Mouse (Mus musculus) spleen, adult 2 months (tissue): ENCODE measurements at regions not wholly inside any gene's neighbourhood (a gene's known extent, or its start where the extent isn't known, plus 50 kb on each side); places are given as distances from the start of the nearest gene placed in this dataset.

Experiments
- CTCF ChIP-seq: fragments of 200-500 bp; IDR thresholded peaks from 2 replicates; pipeline ENCODE4 v1.5.1; 2011; ENCODE audit warnings: mild to moderate bottlenecking, inconsistent platforms; ENCODE audit not compliant: insufficient read depth, insufficient read length, insufficient replicate concordance; ENCODE audit errors: extremely low read depth
- POLR2A ChIP-seq: fragments of 200-500 bp; IDR thresholded peaks from 2 replicates; pipeline ENCODE4 v1.6.1; 2011; ENCODE audit warnings: low read depth, low read length, inconsistent platforms

DNA sequence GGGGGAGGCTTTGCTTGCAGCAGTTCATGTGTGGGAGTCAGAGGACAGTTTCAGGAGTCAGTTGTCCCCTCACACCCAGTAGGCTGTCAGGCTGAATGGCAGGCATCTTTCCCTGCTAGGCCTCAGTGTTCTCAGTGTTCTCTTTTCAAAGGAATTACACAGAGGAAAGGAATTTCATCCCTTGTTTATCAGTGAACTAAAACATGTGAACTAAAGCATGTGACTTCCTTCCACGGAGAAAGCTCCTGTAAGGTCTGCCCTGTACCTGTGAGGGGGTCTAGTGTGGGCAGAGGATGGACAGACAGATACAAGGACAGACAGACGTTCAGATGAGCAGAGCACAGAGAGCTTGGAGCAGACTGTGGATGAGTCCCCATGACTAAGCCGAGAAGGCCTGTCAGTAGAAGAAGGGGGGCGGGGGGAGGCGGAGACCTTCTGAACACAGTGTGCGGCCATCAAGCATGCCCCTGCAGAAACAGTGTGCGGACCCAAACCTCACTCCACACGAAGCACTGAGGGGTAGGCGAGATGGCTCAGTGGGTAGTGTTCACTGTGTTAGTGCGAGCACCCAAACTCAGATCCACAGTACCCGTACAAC lies 111.1 kb upstream of the Tmem189 start:
- TF ChIP-seq CTCF (no peak), POLR2A (no peak)
